Mouse (Mus musculus): Measurements from ENCODE around the gene Fbxw11. TPM values are rescaled to one million over a fixed set of nuclear protein-coding genes. Genes with fewer than 3 reads are reported as not detected.

Gene Fbxw11
- total RNA-seq, 2 experiments from 2014 or later: 51.0 to 55.4 TPM

GRCm38 (mm10) chr11:32622479-32623190, 19.9 kb upstream of the Fbxw11 start:
- DNase-seq: no peak

GRCm38 (mm10) chr11:32623236-32623635, 19.3 kb upstream of the Fbxw11 start:
- DNase-seq: peak in 1 of 2 experiments; percentile 31
- intact Hi-C loops (cut with DNase I): no loop called here

More at GRCm38 (mm10) chr11:32622479-32623190, 19.9 kb upstream of the Fbxw11 start:
- intact Hi-C loops (cut with DNase I): no loop called here

- no peak for DNase-seq
- intact Hi-C loops (cut with DNase I): no loop called here
Observed at GRCm38 (mm10) chr11:32623912-32624311, 18.6 kb upstream of the Fbxw11 start.

- peak; percentile 74 to 82 for DNase-seq
- intact Hi-C loops (cut with DNase I): loop anchor here (1.0 to 5.0 kb wide), 3 partner anchors 83 to 522 kb away; partner anchors contain the start of gene Fgf18
Observed at GRCm38 (mm10) chr11:32625677-32626076, 16.8 kb upstream of the Fbxw11 start.

GRCm38 (mm10) chr11:32626079-32626478, 16.4 kb upstream of the Fbxw11 start:
- intact Hi-C loops (cut with DNase I): loop anchor here (5.0 kb wide), 2 partner anchors 326 to 521 kb away; partner anchors contain the start of gene Fgf18
- DNase-seq: no peak

GRCm38 (mm10) chr11:32627900-32628299, 14.6 kb upstream of the Fbxw11 start:
- DNase-seq: no peak
- intact Hi-C loops (cut with DNase I): loop anchor here (5.0 kb wide), 2 partner anchors 324 to 519 kb away; partner anchors contain the start of gene Fgf18

- intact Hi-C loops (cut with DNase I): loop anchor here (5.0 kb wide), 2 partner anchors 323 to 518 kb away; partner anchors contain the start of gene Fgf18
- DNase-seq: no peak
Observed at GRCm38 (mm10) chr11:32629713-32630211, 12.8 kb upstream of the Fbxw11 start.

GRCm38 (mm10) chr11:32632671-32633070, 9.9 kb upstream of the Fbxw11 start:
- no peak for DNase-seq

GRCm38 (mm10) chr11:32633542-32633941, 9.0 kb upstream of the Fbxw11 start:
- intact Hi-C loops (cut with DNase I): no loop called here
- no peak for DNase-seq

More at GRCm38 (mm10) chr11:32632671-32633070, 9.9 kb upstream of the Fbxw11 start:
- intact Hi-C loops (cut with DNase I): no loop called here

GRCm38 (mm10) chr11:32634143-32634542, 8.4 kb upstream of the Fbxw11 start:
- intact Hi-C loops (cut with DNase I): no loop called here
- no peak for DNase-seq

GRCm38 (mm10) chr11:32634842-32635241, 7.7 kb upstream of the Fbxw11 start:
- no peak for DNase-seq
- intact Hi-C loops (cut with DNase I): no loop called here

GRCm38 (mm10) chr11:32636275-32636674, 6.2 kb upstream of the Fbxw11 start:
- no peak for DNase-seq

GRCm38 (mm10) chr11:32638521-32639255, 3.8 kb upstream of the Fbxw11 start:
- no peak for DNase-seq
- intact Hi-C loops (cut with DNase I): no loop called here

More at GRCm38 (mm10) chr11:32636275-32636674, 6.2 kb upstream of the Fbxw11 start:
- intact Hi-C loops (cut with DNase I): no loop called here

- DNase-seq: no peak
- intact Hi-C loops (cut with DNase I): no loop called here
Observed at GRCm38 (mm10) chr11:32640617-32641016, 1.9 kb upstream of the Fbxw11 start.

GRCm38 (mm10) chr11:32642899-32643886, 669 bp downstream of the Fbxw11 start:
- intact Hi-C loops (cut with DNase I): loop anchor here (2.0 kb wide), 1 partner anchor 50 kb away; no protein-coding TSS in a partner anchor
- DNase-seq: peak in 1 of 2 experiments; percentile 75

GRCm38 (mm10) chr11:32644010-32644409, 1.5 kb downstream of the Fbxw11 start:
- intact Hi-C loops (cut with DNase I): no loop called here
- DNase-seq: no peak

- no peak for DNase-seq
- intact Hi-C loops (cut with DNase I): no loop called here
Observed at GRCm38 (mm10) chr11:32647265-32647664, 4.7 kb downstream of the Fbxw11 start.

GRCm38 (mm10) chr11:32650236-32650749, 7.8 kb downstream of the Fbxw11 start:
- intact Hi-C loops (cut with DNase I): no loop called here
- no peak for DNase-seq

- intact Hi-C loops (cut with DNase I): no loop called here
- no peak for DNase-seq
Observed at GRCm38 (mm10) chr11:32650893-32651590, 8.5 kb downstream of the Fbxw11 start.

Data from heart, postnatal 14 days (tissue).